Mouse (Mus musculus): Measurements from ENCODE around the gene Snapc2.

The Snapc2 gene

DNA sequence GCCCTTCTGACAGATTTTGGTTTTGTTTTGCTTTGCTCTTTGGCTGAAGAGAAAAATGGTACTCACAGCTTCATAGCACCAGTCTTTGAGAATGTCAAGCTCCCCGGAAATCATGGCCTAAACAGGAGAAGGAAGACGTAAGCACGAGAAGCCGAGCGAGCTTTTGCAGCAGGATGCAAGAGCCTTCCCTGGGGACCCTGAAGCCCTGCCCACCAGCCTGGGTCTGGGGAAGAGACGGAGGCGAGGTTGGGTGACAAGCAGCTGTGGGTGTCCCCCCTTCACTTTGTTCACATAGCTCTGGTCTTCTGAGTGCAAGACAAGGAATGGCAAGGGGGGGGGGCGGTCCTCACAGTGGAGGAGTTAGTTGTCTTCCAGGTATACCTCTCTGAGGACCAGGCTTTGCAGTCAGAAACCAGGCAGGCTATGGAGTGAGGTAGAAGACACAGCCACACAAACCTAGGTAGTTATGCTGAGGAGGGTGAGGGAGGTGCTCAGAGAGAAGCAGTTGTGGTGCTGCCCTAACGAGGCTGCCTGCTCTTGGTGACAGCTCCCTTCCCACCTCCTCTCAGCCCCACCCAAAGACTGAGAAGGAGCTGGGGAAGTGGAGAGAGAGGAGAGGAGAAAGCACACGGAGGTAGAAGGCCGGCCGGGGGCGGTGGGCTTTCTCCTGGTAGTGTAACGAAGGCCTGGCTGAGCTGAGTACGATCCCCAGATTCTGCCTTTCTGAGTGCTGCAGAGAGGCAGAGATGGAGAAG is 12.5 kb downstream of the Snapc2 start:
- DNase-seq (ENCODE audit: low read depth, low spot score), result no peak

DNA sequence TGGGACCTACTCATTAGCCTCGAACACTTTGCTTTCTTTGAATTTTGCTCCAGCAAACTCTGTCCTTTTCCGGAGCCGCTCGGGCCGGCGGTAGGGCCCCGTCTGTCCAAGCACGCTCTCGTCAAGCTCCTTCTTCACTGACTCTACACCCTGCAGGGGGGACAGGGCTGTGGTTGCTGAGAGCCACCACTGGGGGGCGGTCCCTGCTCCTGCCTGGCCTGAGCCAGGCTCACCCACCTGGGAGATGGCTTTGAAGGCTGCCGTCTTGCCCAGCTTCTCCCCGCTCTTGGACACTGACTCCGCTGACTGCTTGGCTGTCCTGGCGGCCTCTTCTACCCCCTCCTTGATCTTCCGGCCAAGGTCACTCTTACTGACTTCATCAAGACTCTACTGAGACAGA is 14.7 kb downstream of the Snapc2 start:
- no peak for DNase-seq (ENCODE audit: low read depth, low spot score)

DNA sequence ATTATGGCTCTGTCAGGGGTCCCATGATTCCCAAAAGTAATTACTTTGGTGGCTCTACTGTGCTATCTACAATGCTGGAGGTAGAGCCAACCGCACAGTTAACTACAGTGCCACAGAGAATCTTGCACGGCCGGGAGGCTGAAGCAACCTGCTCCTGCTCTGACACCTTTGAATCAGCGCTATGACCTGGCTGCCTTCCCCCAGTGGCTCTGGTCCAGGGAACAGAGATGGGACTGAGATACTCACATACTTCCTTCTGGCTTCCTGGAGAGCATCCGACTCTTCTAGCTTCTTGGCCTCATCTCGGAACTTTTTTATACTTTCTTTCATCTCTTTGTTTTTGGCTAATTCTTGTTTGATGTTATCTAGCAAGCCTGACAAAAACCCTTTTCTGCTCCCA is 16.7 kb downstream of the Snapc2 start:
- no peak for DNase-seq (ENCODE audit: low read depth, low spot score)

DNA sequence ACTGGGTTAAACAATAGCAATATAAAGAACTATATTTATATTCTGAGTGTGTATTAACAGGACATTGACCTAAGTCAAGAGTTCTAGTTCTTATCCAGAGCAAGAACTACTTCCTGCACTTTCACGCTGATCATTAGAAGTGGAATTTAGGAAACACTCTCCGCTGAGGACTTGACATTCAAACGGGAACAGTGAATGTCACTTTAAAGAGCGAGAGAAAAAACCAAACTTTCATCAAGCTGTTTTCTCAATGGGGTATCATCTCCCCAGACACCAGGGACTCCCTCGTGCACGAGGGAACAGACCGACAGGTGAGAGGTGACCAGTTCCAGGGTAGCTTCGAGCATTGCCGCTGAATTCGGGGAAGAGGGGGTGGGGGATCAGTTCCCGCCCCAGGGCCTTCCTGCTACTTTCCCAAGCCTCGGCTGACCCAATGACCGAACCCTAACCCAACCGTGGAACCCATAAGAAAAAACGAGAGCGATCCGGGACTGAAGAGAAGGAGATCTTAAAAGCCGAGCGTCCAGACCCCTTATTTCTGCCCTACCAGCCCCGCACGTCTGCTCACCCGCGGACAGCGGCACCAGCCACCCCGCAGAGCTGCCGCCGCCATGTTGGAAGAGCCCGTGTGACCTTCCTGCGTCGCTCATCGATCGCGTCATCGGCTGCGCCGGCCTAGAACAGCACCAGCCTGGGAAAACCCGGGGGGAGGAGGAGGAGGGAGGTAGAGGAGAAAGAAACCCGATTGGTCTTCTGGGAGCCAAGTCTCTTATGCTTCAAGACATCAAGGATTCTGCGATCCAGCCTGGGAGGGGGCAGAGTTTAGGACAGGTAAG is 22.6 kb downstream of the Snapc2 start, which contains the start of gene Timm44:
TSS of gene Timm44 (minus strand) at position 639 of the 836 bp plus-strand sequence.
- DNase-seq (ENCODE audit: low read depth, low spot score), result peak; percentile 95

DNA sequence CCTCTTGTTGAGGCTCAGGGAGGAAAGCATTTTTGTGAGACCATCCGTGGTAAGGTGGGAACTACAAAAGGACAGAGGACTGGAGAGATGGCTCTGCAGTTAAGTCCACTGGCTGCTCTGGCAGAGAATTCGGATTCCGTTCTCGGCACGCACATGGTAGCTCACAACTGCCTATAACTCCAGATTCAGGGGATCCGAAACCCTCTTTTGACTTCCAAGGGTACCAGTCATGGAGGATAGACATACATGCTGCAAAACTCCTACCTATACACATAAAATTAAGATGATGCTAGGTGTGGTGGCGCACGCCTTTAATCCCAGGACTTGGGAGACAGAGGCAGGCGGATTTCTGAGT is 23.2 kb downstream of the Snapc2 start:
- DNase-seq (ENCODE audit: low read depth, low spot score), result no peak

DNA sequence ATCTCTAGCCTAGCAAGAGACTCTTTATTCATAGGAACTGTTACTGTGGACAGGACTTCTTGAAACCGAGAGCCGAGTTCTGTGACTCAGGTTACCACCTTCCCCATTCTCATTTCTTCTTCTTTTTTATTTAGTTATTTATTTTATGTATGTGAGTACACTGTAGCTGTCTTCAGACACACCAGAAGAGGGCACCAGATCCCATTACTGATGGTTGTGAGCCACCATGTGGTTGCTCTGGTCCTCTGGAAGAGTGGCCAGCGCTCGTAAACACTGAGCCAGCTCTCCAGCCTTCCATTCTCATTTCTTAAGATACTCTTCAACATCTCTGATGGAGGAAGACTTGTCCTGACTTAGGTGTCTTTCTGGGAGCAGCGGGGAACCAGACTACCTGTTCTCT is 39.9 kb downstream of the Snapc2 start:
- DNase-seq (ENCODE audit: low read depth, low spot score), result no peak

DNA sequence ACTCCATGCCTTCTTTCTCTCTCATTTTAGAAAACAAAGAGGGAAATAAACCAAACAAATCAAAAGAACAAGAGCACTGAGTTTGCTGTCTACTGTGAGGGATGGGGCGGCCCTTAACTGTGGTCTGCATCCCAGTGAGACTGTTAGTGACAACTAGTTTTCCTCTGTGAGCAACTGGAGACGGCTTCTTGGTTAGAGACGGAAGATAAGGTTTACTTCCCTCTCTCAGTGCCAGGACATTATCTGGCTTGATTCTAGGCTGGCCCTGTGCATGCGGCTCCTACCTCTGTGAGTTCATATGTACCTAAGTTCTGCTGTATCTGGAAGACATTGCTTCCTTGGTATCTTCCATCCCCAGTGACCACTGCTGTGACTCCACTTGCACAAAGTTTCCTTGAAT is 44.9 kb downstream of the Snapc2 start:
- DNase-seq (ENCODE audit: low read depth, low spot score), result no peak

DNA sequence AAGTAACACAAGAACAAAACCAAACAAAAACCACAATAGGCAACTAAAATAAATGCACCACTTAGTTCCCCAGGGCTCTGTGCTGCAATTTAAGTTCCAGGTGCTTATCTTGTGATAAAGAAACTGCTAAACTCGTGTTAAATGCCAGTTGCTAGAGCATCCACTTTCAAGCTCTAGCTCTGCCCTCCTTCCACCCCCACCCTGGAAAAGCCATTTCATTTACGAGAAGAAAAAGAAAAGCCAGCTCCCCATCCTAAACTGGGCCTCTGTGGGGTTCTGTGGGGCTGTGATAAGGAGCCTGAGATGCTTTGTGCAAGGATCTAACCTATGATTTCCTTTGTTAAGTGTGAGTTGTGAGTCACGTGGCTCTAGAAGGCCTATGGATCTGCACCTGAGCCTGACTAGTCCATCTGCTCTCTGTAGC is 51.3 kb downstream of the Snapc2 start:
- DNase-seq (ENCODE audit: low read depth, low spot score), result no peak

All from brain, embryonic 18.5 days (tissue).